Mouse (Mus musculus): ENCODE data around the gene Zmynd10. TPM values are rescaled to one million over a fixed set of nuclear protein-coding genes. Genes with fewer than 3 reads are reported as not detected.
"Not testable (repeated sequence)": the region's sequence is repeated elsewhere in the genome, so short reads cannot be mapped to it uniquely, and the experiment has no call there.

Gene Zmynd10
- polyA plus RNA-seq, 1 experiment from 2014 or later = 0.22 TPM

- no peaks in the 10 kb centered on the region for H3K27me3 ChIP-seq (replicated peaks)
- H3K27ac ChIP-seq (ENCODE audit: poor library complexity, severe bottlenecking) = peak overlapping the region; percentile 96; the same call in 1 of the 2 replicates
- peak overlapping the region; percentile 94 for H3K4me2 ChIP-seq
- peaks cover 51% of the 10 kb centered on the region for H3K36me3 ChIP-seq
- 60% methylated on average over 3 of the region's 3 CpGs for WGBS
- H3K4me3 ChIP-seq = peak overlapping the region; percentile 77
- H3K4me1 ChIP-seq (replicated peaks) = peaks cover 47% of the 10 kb centered on the region
- ATAC-seq (ENCODE audit: insufficient number of reproducible peaks, low FRiP score) = no peak
- H3K9ac ChIP-seq = peak overlapping the region; percentile 92
- no peaks in the 10 kb centered on the region for H3K9me3 ChIP-seq (replicated peaks)
Measured at GRCm38 (mm10) chr9:107556346-107556745, 9.2 kb downstream of the Zmynd10 start.

- Histone ChIP-seq H3K4me1 (replicated peaks) (peaks cover 42% of the 10 kb centered on the region), H3K9me3 (replicated peaks) (no peaks in the 10 kb centered on the region), H3K9ac (peak within 1 kb of the TSS; percentile 91), H3K4me2 (peak within 1 kb of the TSS; percentile 91), H3K4me3 (peak within 1 kb of the TSS; percentile 98), H3K27me3 (replicated peaks) (no peaks in the 10 kb centered on the region), H3K27ac (ENCODE audit: poor library complexity, severe bottlenecking) (peak within 1 kb of the TSS; percentile 78), H3K36me3 (peaks cover 54% of the 10 kb centered on the region)
- WGBS = under 1% methylated on average over 46 of the region's 46 CpGs
- peak; percentile 93 for ATAC-seq (ENCODE audit: insufficient number of reproducible peaks, low FRiP score)
Measured at GRCm38 (mm10) chr9:107563029-107563581, 16.0 kb downstream of the Zmynd10 start, which contains the start of gene Tusc2. TSS of gene Tusc2 (plus strand) at chr9:107563255.

GRCm38 (mm10) chr9:107565556-107565955 is 18.5 kb downstream of the Zmynd10 start:
- peak overlapping the region; percentile 32; the same call in 1 of the 2 replicates for H3K9ac ChIP-seq
- H3K4me3 ChIP-seq = 0 out of 2 replicates have a peak overlapping the region, but pooled peaks have one; percentile 4
- not testable (repeated sequence) for H3K27me3 ChIP-seq (replicated peaks); ATAC-seq (ENCODE audit: insufficient number of reproducible peaks, low FRiP score); H3K9me3 ChIP-seq (replicated peaks)
- H3K36me3 ChIP-seq = peaks cover 34% of the 10 kb centered on the region
- peak overlapping the region; percentile 37; the same call in 1 of the 2 replicates for H3K4me2 ChIP-seq
- H3K27ac ChIP-seq (ENCODE audit: poor library complexity, severe bottlenecking) = 0 out of 2 replicates have a peak overlapping the region, but pooled peaks have one; percentile 52
- WGBS = 44% methylated on average over 5 of the region's 5 CpGs
- H3K4me1 ChIP-seq (replicated peaks) = peaks cover 50% of the 10 kb centered on the region

DNA sequence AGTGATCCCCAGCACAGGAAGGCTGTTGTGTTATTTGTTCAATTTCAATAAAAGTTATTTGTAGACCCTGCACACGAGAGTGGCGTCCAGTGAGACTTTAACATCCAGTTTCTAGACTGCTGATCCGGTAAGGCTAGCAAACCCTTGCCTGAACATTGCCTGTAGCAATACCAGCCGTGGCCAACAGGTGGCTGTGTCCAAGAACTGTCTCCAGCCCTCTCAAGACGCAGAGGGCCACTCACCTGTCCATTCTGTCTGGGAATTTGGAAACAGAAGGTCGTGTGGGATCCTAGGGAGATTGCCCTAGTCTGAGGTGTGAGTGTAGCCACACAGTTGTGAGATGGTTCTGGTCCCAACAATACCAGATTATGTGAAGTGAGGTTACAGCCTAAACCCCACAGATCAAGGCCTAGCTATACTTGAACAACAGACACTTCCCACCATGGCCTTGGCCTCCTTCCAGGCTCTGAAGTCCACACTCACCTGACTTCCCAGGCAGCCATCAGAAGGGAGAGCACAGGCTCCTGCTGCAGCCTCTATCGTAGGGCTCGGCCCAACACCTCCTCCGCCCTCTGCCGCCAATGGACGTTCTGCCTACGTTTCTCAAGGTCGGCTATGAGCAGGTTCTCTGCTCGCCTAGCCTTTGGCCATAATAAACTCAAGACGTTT is 19.1 kb downstream of the Zmynd10 start:
- H3K27me3 ChIP-seq (replicated peaks) = no peaks in the 10 kb centered on the region
- WGBS = 54% methylated on average over 15 of the region's 15 CpGs
- peak overlapping the region; percentile 91 for H3K4me2 ChIP-seq
- H3K9ac ChIP-seq = 0 out of 2 replicates have a peak overlapping the region, but pooled peaks have one; percentile 5
- peaks cover 34% of the 10 kb centered on the region for H3K36me3 ChIP-seq
- H3K4me3 ChIP-seq = no peak overlapping the region
- peaks cover 56% of the 10 kb centered on the region for H3K4me1 ChIP-seq (replicated peaks)
- no peaks in the 10 kb centered on the region for H3K9me3 ChIP-seq (replicated peaks)
- H3K27ac ChIP-seq (ENCODE audit: poor library complexity, severe bottlenecking) = peak overlapping the region; percentile 71
- ATAC-seq (ENCODE audit: insufficient number of reproducible peaks, low FRiP score) = no peak

DNA sequence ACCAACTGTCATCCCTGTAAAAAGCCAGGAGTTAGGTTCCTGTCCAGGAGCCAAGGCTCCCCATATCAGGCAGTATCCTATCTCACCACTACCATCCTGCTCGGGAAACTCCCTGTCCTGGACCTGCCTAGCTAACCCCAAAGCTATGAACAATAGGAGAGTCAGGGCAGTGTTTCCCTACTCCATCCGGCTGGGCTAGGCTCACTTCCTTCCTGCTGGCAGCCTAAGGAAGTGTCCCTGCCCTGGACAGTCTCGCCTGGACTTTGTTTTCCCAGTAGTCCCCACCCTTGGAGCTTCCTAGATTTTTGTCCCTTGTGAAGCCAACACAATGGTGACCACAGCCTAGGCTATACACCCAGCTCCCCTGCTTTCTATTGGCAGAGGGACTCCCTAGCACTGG is 19.8 kb downstream of the Zmynd10 start:
- Histone ChIP-seq H3K4me1 (replicated peaks) (peaks cover 63% of the 10 kb centered on the region), H3K4me3 (peak overlapping the region; percentile 88; the same call in 1 of the 2 replicates), H3K27ac (ENCODE audit: poor library complexity, severe bottlenecking) (peak overlapping the region; percentile 71), H3K27me3 (replicated peaks) (no peaks in the 10 kb centered on the region), H3K9me3 (replicated peaks) (no peaks in the 10 kb centered on the region), H3K4me2 (peak overlapping the region; percentile 91), H3K36me3 (peaks cover 34% of the 10 kb centered on the region), H3K9ac (no peak overlapping the region)
- WGBS = 45% methylated on average over 3 of the region's 3 CpGs
- ATAC-seq (ENCODE audit: insufficient number of reproducible peaks, low FRiP score) = peak; percentile 29

GRCm38 (mm10) chr9:107567702-107568319 is 20.7 kb downstream of the Zmynd10 start, which contains the start of gene Hyal2:
TSS of gene Hyal2 (plus strand) at chr9:107567945.
- H3K9ac ChIP-seq = peak within 1 kb of the TSS; percentile 88
- WGBS = 6% methylated on average over 18 of the region's 18 CpGs
- peak within 1 kb of the TSS; percentile 88 for H3K4me3 ChIP-seq

DNA sequence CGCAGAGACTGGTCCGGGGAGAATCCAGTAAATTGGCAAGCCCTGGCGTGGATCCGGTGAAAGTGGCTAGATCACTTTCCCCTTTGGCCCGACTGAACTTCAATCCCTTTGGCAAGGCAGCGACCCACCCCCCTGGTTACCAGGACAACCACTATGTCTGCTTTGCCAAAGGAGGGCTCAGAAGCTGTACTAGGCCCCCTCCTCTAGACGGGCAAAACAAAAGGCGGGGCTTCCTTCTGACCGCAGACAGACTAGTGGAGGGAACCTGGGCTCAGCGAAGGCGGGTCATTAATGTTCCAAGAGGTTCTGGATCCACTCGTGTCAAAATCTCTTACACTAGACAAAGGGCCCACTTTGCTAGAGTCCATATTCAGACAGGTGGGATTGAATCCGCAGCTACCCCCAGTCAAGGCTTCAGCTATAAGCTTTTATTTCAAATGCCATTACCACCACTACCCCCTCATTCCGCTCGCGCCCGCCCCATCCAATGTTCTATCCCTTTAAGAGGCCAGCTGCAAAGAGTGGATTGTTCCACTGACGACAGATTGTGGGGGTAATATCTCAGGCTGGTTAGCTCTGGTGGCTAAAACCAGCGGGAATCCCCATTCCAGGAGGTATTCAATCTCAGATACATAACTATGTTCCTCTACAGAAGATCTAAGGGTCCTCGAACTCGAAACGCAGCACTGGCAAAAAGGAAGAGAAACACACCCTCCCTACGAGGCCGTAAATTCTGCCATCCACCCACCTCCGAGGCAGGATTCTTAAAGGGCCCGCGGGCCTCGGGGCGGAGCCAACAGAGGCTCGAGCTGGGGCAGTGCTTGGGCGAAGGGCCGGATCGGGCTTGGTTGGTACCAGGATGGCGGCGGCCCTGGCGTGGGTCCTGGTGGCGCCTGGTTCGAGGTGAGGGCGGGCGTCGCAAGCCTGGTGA is 21.5 kb downstream of the Zmynd10 start:
- under 1% methylated on average over 41 of the region's 41 CpGs for WGBS
- no peaks in the 10 kb centered on the region for H3K9me3 ChIP-seq (replicated peaks)
- ATAC-seq (ENCODE audit: insufficient number of reproducible peaks, low FRiP score) = peak; percentile 85
- peak overlapping the region; percentile 88 for H3K4me3 ChIP-seq
- peak overlapping the region; percentile 71 for H3K27ac ChIP-seq (ENCODE audit: poor library complexity, severe bottlenecking)
- no peaks in the 10 kb centered on the region for H3K27me3 ChIP-seq (replicated peaks)
- peak overlapping the region; percentile 88 for H3K9ac ChIP-seq
- H3K4me1 ChIP-seq (replicated peaks) = peaks cover 68% of the 10 kb centered on the region
- peak overlapping the region; percentile 91 for H3K4me2 ChIP-seq
- peaks cover 46% of the 10 kb centered on the region for H3K36me3 ChIP-seq

More at GRCm38 (mm10) chr9:107567702-107568319, 20.7 kb downstream of the Zmynd10 start, which contains the start of gene Hyal2:
- Histone ChIP-seq H3K36me3 (peaks cover 38% of the 10 kb centered on the region), H3K4me1 (replicated peaks) (peaks cover 70% of the 10 kb centered on the region), H3K27ac (ENCODE audit: poor library complexity, severe bottlenecking) (peak within 1 kb of the TSS; percentile 71), H3K9me3 (replicated peaks) (no peaks in the 10 kb centered on the region), H3K27me3 (replicated peaks) (no peaks in the 10 kb centered on the region), H3K4me2 (peak within 1 kb of the TSS; percentile 91)
- ATAC-seq (ENCODE audit: insufficient number of reproducible peaks, low FRiP score) = no peak

- Histone ChIP-seq H3K9ac (peak overlapping the region; percentile 88), H3K4me3 (peak overlapping the region; percentile 88), H3K27me3 (replicated peaks) (no peaks in the 10 kb centered on the region), H3K9me3 (replicated peaks) (no peaks in the 10 kb centered on the region), H3K4me1 (replicated peaks) (peaks cover 61% of the 10 kb centered on the region), H3K4me2 (peak overlapping the region; percentile 91), H3K36me3 (peaks cover 49% of the 10 kb centered on the region), H3K27ac (ENCODE audit: poor library complexity, severe bottlenecking) (peak overlapping the region; percentile 71)
- ATAC-seq (ENCODE audit: insufficient number of reproducible peaks, low FRiP score) = peak; percentile 37
- WGBS = under 1% methylated on average over 23 of the region's 23 CpGs
Measured at GRCm38 (mm10) chr9:107569270-107569669, 22.2 kb downstream of the Zmynd10 start.

DNA sequence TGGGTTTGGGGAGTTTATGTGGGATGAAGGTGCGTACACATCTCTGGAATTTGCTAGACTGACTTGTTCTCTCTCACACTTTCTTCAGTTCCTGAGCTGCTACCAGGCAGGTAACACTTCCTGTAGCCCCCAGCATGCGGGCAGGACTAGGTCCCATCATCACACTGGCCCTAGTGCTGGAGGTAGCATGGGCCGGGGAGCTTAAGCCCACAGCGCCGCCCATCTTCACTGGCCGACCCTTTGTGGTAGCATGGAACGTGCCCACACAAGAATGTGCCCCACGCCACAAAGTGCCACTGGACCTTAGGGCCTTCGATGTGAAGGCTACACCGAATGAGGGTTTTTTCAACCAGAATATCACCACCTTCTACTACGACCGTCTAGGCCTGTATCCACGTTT is 22.9 kb downstream of the Zmynd10 start:
- peak overlapping the region; percentile 88 for H3K9ac ChIP-seq
- H3K9me3 ChIP-seq (replicated peaks) = no peaks in the 10 kb centered on the region
- H3K27me3 ChIP-seq (replicated peaks) = no peaks in the 10 kb centered on the region
- H3K36me3 ChIP-seq = peaks cover 51% of the 10 kb centered on the region
- peaks cover 55% of the 10 kb centered on the region for H3K4me1 ChIP-seq (replicated peaks)
- H3K27ac ChIP-seq (ENCODE audit: poor library complexity, severe bottlenecking) = peak overlapping the region; percentile 71
- 57% methylated on average over 13 of the region's 13 CpGs for WGBS
- peak overlapping the region; percentile 88 for H3K4me3 ChIP-seq
- ATAC-seq (ENCODE audit: insufficient number of reproducible peaks, low FRiP score) = no peak
- peak overlapping the region; percentile 91 for H3K4me2 ChIP-seq

- H3K4me3 ChIP-seq = peak overlapping the region; percentile 88
- H3K27me3 ChIP-seq (replicated peaks) = no peaks in the 10 kb centered on the region
- no peaks in the 10 kb centered on the region for H3K9me3 ChIP-seq (replicated peaks)
- peak overlapping the region; percentile 88 for H3K9ac ChIP-seq
- no peak for ATAC-seq (ENCODE audit: insufficient number of reproducible peaks, low FRiP score)
- 49% methylated on average over 21 of the region's 21 CpGs for WGBS
- H3K4me2 ChIP-seq = peak overlapping the region; percentile 91
- peak overlapping the region; percentile 22; the same call in 1 of the 2 replicates for H3K27ac ChIP-seq (ENCODE audit: poor library complexity, severe bottlenecking)
- H3K36me3 ChIP-seq = peaks cover 46% of the 10 kb centered on the region
- H3K4me1 ChIP-seq (replicated peaks) = peaks cover 49% of the 10 kb centered on the region
Measured at GRCm38 (mm10) chr9:107570845-107571244, 23.7 kb downstream of the Zmynd10 start.
